Mouse (Mus musculus) lung, embryonic 16.5 days (tissue): ENCODE data around the gene Hist2h3b. TPM values are rescaled to one million over a fixed set of nuclear protein-coding genes. Genes with fewer than 3 reads are reported as not detected.
A peak's percentile ranks its signal among the peaks of the same experiment; 100 is the strongest.

Experiments
- ATAC-seq: fragments of 200-750 bp; cut with Nextera tagmentation; 2 replicates; pipeline ENCODE4 v1.8.0; 2017; ENCODE audit warnings: low read depth, mild to moderate bottlenecking, moderate library complexity
- H3K27ac ChIP-seq: fragments of 300-500 bp; sonication (generic); 2 replicates; pipeline ENCODE4 v1.5.1; 2014; ENCODE audit warnings: mild to moderate bottlenecking, control low read depth, low read length
- H3K27me3 ChIP-seq: fragments of 300-500 bp; sonication (generic); 2 replicates; pipeline ENCODE4 v1.6.1; 2014; ENCODE audit warnings: low read depth, low read length, mixed read lengths; ENCODE audit not compliant: control insufficient read depth, insufficient read depth
- H3K36me3 ChIP-seq: fragments of 300-500 bp; sonication (generic); 2 replicates; pipeline ENCODE4 v1.6.1; 2014; ENCODE audit warnings: low read length; ENCODE audit not compliant: control insufficient read depth, insufficient read depth
- H3K4me1 ChIP-seq: fragments of 300-500 bp; sonication (generic); replicated peaks from 2 replicates; pipeline ENCODE4 v1.6.1; 2014; ENCODE audit warnings: low read length, mixed read lengths; ENCODE audit not compliant: control insufficient read depth, insufficient read depth
- H3K4me2 ChIP-seq: fragments of 300-500 bp; sonication (generic); 2 replicates; pipeline ENCODE4 v1.6.1; 2014; ENCODE audit warnings: low read depth, low read length, control low read depth
- H3K4me3 ChIP-seq: fragments of 300-500 bp; sonication (generic); 2 replicates; pipeline ENCODE4 v1.5.1; 2014; ENCODE audit warnings: mild to moderate bottlenecking, low read length, control low read depth
- H3K9ac ChIP-seq: fragments of 300-500 bp; sonication (generic); 2 replicates; pipeline ENCODE4 v1.6.1; 2014; ENCODE audit warnings: low read length, control low read depth
- H3K9me3 ChIP-seq: fragments of 300-500 bp; sonication (generic); 2 replicates; pipeline ENCODE4 v1.6.1; 2016; ENCODE audit warnings: low read length; ENCODE audit not compliant: control insufficient read depth
- WGBS: fragments of 180-500 bp; shearing (Covaris S2); extraction: QIAGEN DNeasy Blood & Tissue Kit; methylation state at CpG from one replicate; pipeline ENCODE4 v1.1.7; 2014; 5-methylcytosine and 5-hydroxymethylcytosine counted together
- polyA plus RNA-seq: library from polyadenylated mRNA; unstranded; fragments of >200 nt; fragmentation: Nextera tagmentation; extraction: Ambion mirVana; gene quantifications from 2 replicates; pipeline ENCODE4 v1.2.1, GENCODE M21; 2015

Gene Hist2h3b
- polyA plus RNA-seq, 1 experiment from 2014 or later: 55.7 TPM

DNA sequence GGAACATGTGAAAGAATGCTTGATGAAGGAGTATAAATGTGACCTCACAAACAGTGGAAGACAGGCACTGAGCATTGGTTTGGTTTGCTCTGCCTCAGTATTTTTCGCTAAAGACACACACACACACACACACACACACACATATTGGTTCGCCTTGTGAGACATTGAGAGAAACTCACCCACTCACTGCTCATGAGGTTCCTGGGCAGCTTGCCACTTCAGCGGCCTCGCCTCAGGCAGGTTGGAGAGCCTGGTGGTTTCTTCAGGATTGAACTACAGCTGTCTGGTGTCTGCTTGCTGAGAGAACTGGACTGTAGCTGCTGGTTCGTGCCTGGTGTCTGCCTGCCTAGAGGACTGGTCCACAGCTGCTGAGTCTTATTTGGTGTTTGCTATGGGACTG is 8.2 kb upstream of the Hist2h3b start:
- WGBS: 90% methylated on average over 5 of the region's 5 CpGs
- H3K4me2 ChIP-seq: no peak overlapping the region
- H3K27me3 ChIP-seq: peaks cover 4% of the 10 kb centered on the region; the same call in 1 of the 2 replicates
- H3K4me1 ChIP-seq: peaks cover 12% of the 10 kb centered on the region
- H3K27ac ChIP-seq: no peak overlapping the region
- no peaks in the 10 kb centered on the region for H3K9me3 ChIP-seq
- no peak overlapping the region for H3K4me3 ChIP-seq
- no peak overlapping the region for H3K9ac ChIP-seq
- H3K36me3 ChIP-seq: no peaks in the 10 kb centered on the region
- no peak for ATAC-seq

GRCm38 (mm10) chr3:96261623-96262022 is 6.8 kb upstream of the Hist2h3b start:
- Histone ChIP-seq H3K4me2 (peak overlapping the region; percentile 84), H3K27me3 (no peaks in the 10 kb centered on the region), H3K4me3 (peak overlapping the region; percentile 63), H3K9me3 (no peaks in the 10 kb centered on the region), H3K4me1 (peaks cover 12% of the 10 kb centered on the region), H3K36me3 (no peaks in the 10 kb centered on the region), H3K27ac (peak overlapping the region; percentile 97), H3K9ac (peak overlapping the region; percentile 82)
- WGBS: 51% methylated on average over 3 of the region's 3 CpGs
- no peak for ATAC-seq

- peak overlapping the region; percentile 63 for H3K4me3 ChIP-seq
- peak; percentile 86 for ATAC-seq
- H3K27me3 ChIP-seq: no peaks in the 10 kb centered on the region
- H3K4me1 ChIP-seq: peaks cover 12% of the 10 kb centered on the region
- 1% methylated on average over 19 of the region's 19 CpGs for WGBS
- H3K9me3 ChIP-seq: no peaks in the 10 kb centered on the region
- peak overlapping the region; percentile 82 for H3K9ac ChIP-seq
- peak overlapping the region; percentile 97 for H3K27ac ChIP-seq
- H3K36me3 ChIP-seq: no peaks in the 10 kb centered on the region
- H3K4me2 ChIP-seq: peak overlapping the region; percentile 84
These were observed 6.1 kb upstream of the Hist2h3b start for GRCm38 (mm10) chr3:96262216-96262875.

DNA sequence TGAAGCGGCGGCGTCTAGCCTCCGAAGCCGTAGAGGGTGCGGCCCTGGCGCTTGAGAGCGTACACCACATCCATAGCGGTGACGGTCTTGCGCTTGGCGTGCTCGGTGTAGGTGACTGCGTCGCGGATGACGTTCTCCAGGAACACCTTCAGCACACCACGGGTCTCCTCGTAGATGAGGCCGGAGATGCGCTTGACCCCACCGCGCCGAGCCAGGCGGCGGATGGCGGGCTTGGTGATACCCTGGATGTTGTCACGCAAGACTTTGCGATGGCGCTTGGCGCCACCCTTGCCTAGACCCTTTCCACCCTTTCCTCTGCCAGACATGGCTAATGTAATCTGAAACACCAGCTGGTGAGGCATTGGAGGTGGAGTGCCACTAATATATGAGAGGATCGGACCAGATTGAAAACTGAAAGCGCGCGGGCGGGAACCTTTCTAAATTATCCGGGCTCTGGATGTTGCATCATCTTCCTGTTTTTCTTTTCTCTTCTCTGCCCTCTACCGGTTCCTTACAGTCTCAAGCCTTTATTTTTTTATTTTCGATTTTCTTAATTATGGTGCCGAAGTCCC is 5.4 kb upstream of the Hist2h3b start, which contains the start of gene Hist2h4:
Hist2h4 (minus strand) TSS at position 333 of the 572 bp plus-strand sequence.
- no peaks in the 10 kb centered on the region for H3K9me3 ChIP-seq
- H3K4me2 ChIP-seq: peak within 1 kb of the TSS; percentile 84
- WGBS: under 1% methylated on average over 40 of the region's 40 CpGs
- peak within 1 kb of the TSS; percentile 82 for H3K9ac ChIP-seq
- peak within 1 kb of the TSS; percentile 63 for H3K4me3 ChIP-seq
- ATAC-seq: peak; percentile 90
- H3K27ac ChIP-seq: peak within 1 kb of the TSS; percentile 97
- no peaks in the 10 kb centered on the region for H3K36me3 ChIP-seq
- H3K4me1 ChIP-seq: peaks cover 12% of the 10 kb centered on the region
- H3K27me3 ChIP-seq: no peaks in the 10 kb centered on the region

DNA sequence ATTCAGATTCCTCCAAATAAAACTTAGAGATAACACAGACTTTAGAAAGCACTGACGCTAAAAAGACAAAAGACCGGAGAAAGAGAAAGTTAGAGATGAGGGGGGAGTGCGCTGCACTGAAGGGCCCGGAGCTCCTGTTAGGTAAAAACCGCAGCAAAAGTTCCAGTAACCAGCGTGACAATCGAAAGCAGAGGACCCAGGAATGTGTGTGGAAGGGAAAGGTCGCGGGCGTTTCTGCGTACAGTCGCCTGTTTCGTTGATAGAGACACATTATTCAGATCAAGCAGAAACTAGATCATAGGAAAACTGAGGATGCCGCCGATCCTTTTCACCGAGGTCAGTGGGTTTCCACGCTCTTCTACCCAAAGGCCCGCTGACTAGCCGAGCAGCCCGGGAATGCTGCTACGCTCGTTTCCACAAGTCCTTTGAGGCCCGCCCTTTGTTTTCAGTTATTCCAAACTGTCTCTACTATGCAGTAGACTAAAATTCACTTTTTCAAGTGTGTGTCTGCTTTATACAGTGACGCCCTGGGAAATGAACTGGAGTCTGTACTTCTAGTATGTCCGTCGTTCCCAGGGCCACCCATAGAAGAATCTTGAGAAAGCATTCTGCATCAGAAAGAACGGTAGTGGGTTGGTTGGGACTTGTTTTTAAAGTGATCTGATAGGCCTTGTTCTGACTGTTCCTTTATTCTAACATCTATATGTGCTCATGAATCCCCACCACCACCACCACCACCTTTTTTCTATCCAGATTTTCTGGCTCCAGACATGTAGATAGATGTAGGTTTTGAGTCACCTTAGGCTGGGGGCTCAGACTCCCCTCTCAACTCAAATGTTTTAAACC is 4.7 kb upstream of the Hist2h3b start:
- H3K9me3 ChIP-seq: no peaks in the 10 kb centered on the region
- no peaks in the 10 kb centered on the region for H3K36me3 ChIP-seq
- H3K27me3 ChIP-seq: no peaks in the 10 kb centered on the region
- H3K4me3 ChIP-seq: peak overlapping the region; percentile 63
- peak overlapping the region; percentile 84 for H3K4me2 ChIP-seq
- peak overlapping the region; percentile 97 for H3K27ac ChIP-seq
- peak overlapping the region; percentile 80 for H3K9ac ChIP-seq
- ATAC-seq: peak; percentile 46; the same call in 1 of the 2 replicates
- H3K4me1 ChIP-seq: peaks cover 12% of the 10 kb centered on the region
- WGBS: 2% methylated on average over 27 of the region's 27 CpGs

DNA sequence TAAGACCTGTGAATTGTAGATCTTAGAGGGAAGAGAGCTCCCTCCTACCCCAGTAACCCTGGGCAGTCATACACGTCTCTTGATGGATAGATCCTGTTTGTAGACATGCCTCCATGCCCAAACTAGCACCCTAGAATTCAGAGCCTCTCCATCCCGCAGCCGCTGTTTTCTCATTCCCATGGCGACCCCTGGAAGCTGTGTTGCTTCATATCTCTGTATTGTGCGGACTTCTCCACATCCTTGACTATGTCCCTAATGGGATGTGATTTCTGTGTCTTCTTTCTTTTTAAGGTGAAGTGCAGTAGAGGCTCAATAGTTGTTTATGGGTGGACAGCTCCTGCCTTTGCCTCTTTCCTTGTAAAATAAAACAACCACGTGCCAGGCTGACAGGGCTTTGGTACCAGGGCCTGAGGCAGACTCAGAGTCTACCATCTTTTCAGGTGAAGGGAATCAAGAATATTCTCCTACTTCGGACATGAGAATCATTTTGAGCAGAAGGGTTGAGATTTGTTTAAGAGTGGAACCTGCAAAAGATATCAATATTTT is 4.0 kb upstream of the Hist2h3b start:
- Histone ChIP-seq H3K4me2 (peak overlapping the region; percentile 84), H3K4me1 (peaks cover 12% of the 10 kb centered on the region), H3K9ac (peak overlapping the region; percentile 80), H3K36me3 (no peaks in the 10 kb centered on the region), H3K4me3 (peak overlapping the region; percentile 63), H3K27me3 (no peaks in the 10 kb centered on the region), H3K27ac (peak overlapping the region; percentile 97), H3K9me3 (no peaks in the 10 kb centered on the region)
- 68% methylated on average over 7 of the region's 7 CpGs for WGBS
- no peak for ATAC-seq

- H3K4me2 ChIP-seq: no peak overlapping the region
- H3K4me1 ChIP-seq: peaks cover 16% of the 10 kb centered on the region
- no peaks in the 10 kb centered on the region for H3K9me3 ChIP-seq
- H3K4me3 ChIP-seq: no peak overlapping the region
- no peak overlapping the region for H3K9ac ChIP-seq
- H3K36me3 ChIP-seq: no peaks in the 10 kb centered on the region
- H3K27ac ChIP-seq: no peak overlapping the region
- ATAC-seq: no peak
- 74% methylated on average over 8 of the region's 8 CpGs for WGBS
- no peaks in the 10 kb centered on the region for H3K27me3 ChIP-seq
These were observed 2.2 kb upstream of the Hist2h3b start for GRCm38 (mm10) chr3:96266132-96266710.

DNA sequence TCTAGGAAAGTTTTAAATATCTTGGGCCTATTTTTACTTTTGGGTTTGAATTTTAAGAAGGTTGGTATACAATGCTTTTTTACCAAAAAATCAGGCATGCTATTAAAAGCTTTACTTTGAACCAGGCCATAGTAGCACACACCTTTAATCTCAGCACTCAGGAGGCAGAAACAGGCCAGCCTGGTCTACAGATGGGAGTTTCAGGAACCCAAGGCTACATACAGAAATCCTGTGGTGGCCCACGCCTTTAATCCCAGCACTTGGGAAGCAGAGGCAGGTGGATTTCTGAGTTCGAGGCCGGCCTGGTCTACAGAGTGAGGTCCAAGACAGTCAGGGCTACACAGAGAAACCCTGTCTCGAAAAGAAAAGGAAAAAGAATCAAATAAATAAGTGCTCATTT is 913 bp upstream of the Hist2h3b start:
- Histone ChIP-seq H3K4me3 (no peak overlapping the region), H3K36me3 (no peaks in the 10 kb centered on the region), H3K4me2 (peak overlapping the region; percentile 55), H3K27me3 (no peaks in the 10 kb centered on the region), H3K9ac (peak overlapping the region; percentile 40), H3K4me1 (peaks cover 11% of the 10 kb centered on the region), H3K9me3 (no peaks in the 10 kb centered on the region), H3K27ac (peak overlapping the region; percentile 92)
- 68% methylated on average over 4 of the region's 4 CpGs for WGBS
- ATAC-seq: no peak
